Mouse (Mus musculus) hindbrain, embryonic 14.5 days (tissue): ENCODE results near the gene Idh3a. TPM values are rescaled to one million over a fixed set of nuclear protein-coding genes. Genes with fewer than 3 reads are reported as not detected.

ENCODE experiments used
- ATAC-seq: fragments of 200-750 bp; cut with Nextera tagmentation; 2 replicates; pipeline ENCODE4 v1.8.0; 2017; ENCODE audit warnings: moderate number of reproducible peaks, mild to moderate bottlenecking, moderate TSS enrichment, moderate library complexity; ENCODE audit not compliant: low FRiP score
- DNase-seq: peaks from one replicate; pipeline ENCODE4 v3.0.0-alpha.2; 2015; ENCODE audit warnings: low spot score
- H3K27ac ChIP-seq: fragments of 300-500 bp; sonication (generic); 2 replicates; pipeline ENCODE4 v1.5.1; 2014; ENCODE audit warnings: mild to moderate bottlenecking, moderate library complexity
- H3K27me3 ChIP-seq: fragments of 300-500 bp; sonication (generic); 2 replicates; pipeline ENCODE4 v1.6.1; 2014; ENCODE audit warnings: mild to moderate bottlenecking, low read length, mixed read lengths; ENCODE audit not compliant: control insufficient read depth, insufficient read depth
- H3K36me3 ChIP-seq: fragments of 300-500 bp; sonication (generic); replicated peaks from 2 replicates; pipeline ENCODE4 v1.6.1; 2014; ENCODE audit not compliant: control insufficient read depth, insufficient read depth
- H3K4me1 ChIP-seq: fragments of 300-500 bp; sonication (generic); replicated peaks from 2 replicates; pipeline ENCODE4 v1.6.1; 2014; ENCODE audit warnings: antibody characterized with exemption, low read length, mixed read lengths; ENCODE audit not compliant: control insufficient read depth, insufficient read depth
- H3K4me2 ChIP-seq: fragments of 300-500 bp; sonication (generic); replicated peaks from 2 replicates; pipeline ENCODE4 v1.6.1; 2014; ENCODE audit warnings: mild to moderate bottlenecking, moderate library complexity
- H3K4me3 ChIP-seq: fragments of 300-500 bp; sonication (generic); replicated peaks from 2 replicates; pipeline ENCODE4 v1.5.1; 2014; ENCODE audit warnings: mild to moderate bottlenecking, low read length
- H3K9ac ChIP-seq: fragments of 300-500 bp; sonication (generic); 2 replicates; pipeline ENCODE4 v1.6.1; 2014
- H3K9me3 ChIP-seq: fragments of 300-500 bp; sonication (generic); 2 replicates; pipeline ENCODE4 v1.6.1; 2016; ENCODE audit warnings: low read length; ENCODE audit not compliant: control insufficient read depth
- WGBS: fragments of 180-500 bp; shearing (Covaris S2); extraction: QIAGEN DNeasy Blood & Tissue Kit; methylation state at CpG from one replicate; pipeline ENCODE4 v1.1.7; 2014; 5-methylcytosine and 5-hydroxymethylcytosine counted together
- polyA plus RNA-seq: library from polyadenylated mRNA; unstranded; fragments of >200 nt; fragmentation: Nextera tagmentation; extraction: Ambion mirVana; gene quantifications from 2 replicates; pipeline ENCODE4 v1.2.1, GENCODE M21; 2014

Idh3a gene
- polyA plus RNA-seq, 1 experiment from 2014 or later, result 166 TPM

DNA sequence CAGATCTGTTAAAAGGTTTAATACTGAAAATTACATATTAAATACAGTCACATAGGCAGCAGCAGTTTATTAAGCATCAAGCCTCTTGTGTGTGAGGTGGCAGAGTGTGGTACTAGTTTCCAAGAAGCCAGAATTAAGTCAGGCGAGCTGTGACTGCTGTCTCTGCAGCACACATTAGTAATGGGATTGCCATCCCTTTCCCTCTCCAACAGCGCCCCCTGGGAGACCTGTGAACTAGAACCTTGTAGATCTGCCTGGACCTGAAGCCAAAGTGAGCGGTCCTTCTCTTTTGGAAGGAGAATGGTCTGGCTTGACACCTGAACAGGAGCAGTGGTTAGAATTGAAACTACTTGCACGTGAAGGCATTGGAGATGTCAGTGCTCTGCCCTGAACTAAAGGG is 18.8 kb downstream of the Idh3a start:
- Histone ChIP-seq H3K27ac (no peak overlapping the region), H3K9ac (no peak overlapping the region), H3K4me3 (no peak overlapping the region), H3K4me1 (no peaks in the 10 kb centered on the region), H3K36me3 (peaks cover 58% of the 10 kb centered on the region), H3K27me3 (no peaks in the 10 kb centered on the region), H3K9me3 (no peaks in the 10 kb centered on the region), H3K4me2 (no peak overlapping the region)
- ATAC-seq (no peak), DNase-seq (peak; percentile 34)
- WGBS, result 61% methylated on average over 4 of the region's 4 CpGs

DNA sequence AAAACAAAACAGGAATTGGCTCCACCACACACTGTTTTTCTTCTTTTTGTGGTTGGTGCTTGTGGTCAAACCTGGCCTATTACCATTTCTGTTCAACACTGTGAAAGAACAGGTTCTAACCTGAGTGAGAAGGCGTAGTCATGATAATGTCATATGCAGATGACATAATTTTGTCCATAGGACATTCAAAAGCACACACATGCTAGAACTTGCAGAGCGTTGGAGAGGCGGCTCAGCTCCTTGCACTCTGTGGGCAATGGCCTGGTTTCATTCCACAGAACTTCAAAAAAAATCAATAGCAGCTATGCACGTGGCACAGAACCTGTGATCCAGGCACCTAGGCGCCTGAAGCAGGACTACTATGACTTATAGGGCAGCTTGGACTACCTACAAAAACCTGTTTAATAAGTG is 26.7 kb downstream of the Idh3a start:
- Histone ChIP-seq H3K9me3 (no peaks in the 10 kb centered on the region), H3K4me2 (no peak overlapping the region), H3K9ac (no peak overlapping the region), H3K4me1 (no peaks in the 10 kb centered on the region), H3K36me3 (no peaks in the 10 kb centered on the region), H3K27me3 (no peaks in the 10 kb centered on the region), H3K4me3 (no peak overlapping the region), H3K27ac (no peak overlapping the region)
- ATAC-seq (no peak), DNase-seq (no peak)
- 90% methylated on average over 5 of the region's 5 CpGs for WGBS

- 78% methylated on average over 13 of the region's 13 CpGs for WGBS
- H3K9ac ChIP-seq, result no peak overlapping the region
- no peak overlapping the region for H3K4me2 ChIP-seq
- no peaks in the 10 kb centered on the region for H3K27me3 ChIP-seq
- H3K9me3 ChIP-seq, result no peaks in the 10 kb centered on the region
- DNase-seq (peak; percentile 86), ATAC-seq (0 out of 2 replicates have a peak, but pooled peaks have one; percentile 69)
- no peaks in the 10 kb centered on the region for H3K36me3 ChIP-seq
- H3K4me3 ChIP-seq, result no peak overlapping the region
- H3K27ac ChIP-seq, result no peak overlapping the region
- H3K4me1 ChIP-seq, result no peaks in the 10 kb centered on the region
Measured at GRCm38 (mm10) chr9:54614182-54614850, 28.2 kb downstream of the Idh3a start.

DNA sequence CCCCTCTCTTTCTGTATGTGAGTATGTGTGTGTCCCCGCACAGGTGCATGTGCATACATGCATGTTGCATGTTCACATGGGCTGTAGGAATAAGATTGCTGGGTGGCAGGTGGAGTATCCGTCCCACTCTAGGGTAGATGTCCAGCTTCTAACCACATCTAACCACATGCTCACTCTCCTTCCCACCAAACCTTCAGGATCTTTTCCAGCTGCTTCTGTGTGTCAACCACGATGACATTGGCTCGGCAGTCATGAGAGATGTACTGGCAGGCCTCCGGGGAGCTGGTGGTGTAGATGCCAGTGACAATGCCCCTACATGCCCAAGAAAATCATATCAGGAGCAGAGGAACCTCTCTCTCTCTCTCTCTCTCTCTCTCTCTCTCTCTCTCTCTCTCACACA is 41.1 kb downstream of the Idh3a start:
- no peaks in the 10 kb centered on the region for H3K36me3 ChIP-seq
- WGBS, result 92% methylated on average over 5 of the region's 5 CpGs
- no peak overlapping the region for H3K9ac ChIP-seq
- no peaks in the 10 kb centered on the region for H3K27me3 ChIP-seq
- H3K27ac ChIP-seq, result no peak overlapping the region
- no peak overlapping the region for H3K4me3 ChIP-seq
- no peak overlapping the region for H3K4me2 ChIP-seq
- DNase-seq, result no peak
- no peak for ATAC-seq
- no peaks in the 10 kb centered on the region for H3K4me1 ChIP-seq
- H3K9me3 ChIP-seq, result no peaks in the 10 kb centered on the region

- ATAC-seq (no peak), DNase-seq (no peak)
- H3K9ac ChIP-seq, result no peak overlapping the region
- no peak overlapping the region for H3K27ac ChIP-seq
- no peaks in the 10 kb centered on the region for H3K4me1 ChIP-seq
- H3K4me2 ChIP-seq, result no peak overlapping the region
- no peak overlapping the region for H3K4me3 ChIP-seq
- no peaks in the 10 kb centered on the region for H3K9me3 ChIP-seq
- WGBS, result 82% methylated on average over 4 of the region's 4 CpGs
- H3K27me3 ChIP-seq, result no peaks in the 10 kb centered on the region
- no peaks in the 10 kb centered on the region for H3K36me3 ChIP-seq
Measured at GRCm38 (mm10) chr9:54628752-54629151, 42.6 kb downstream of the Idh3a start.

- no peak overlapping the region for H3K4me2 ChIP-seq
- H3K27me3 ChIP-seq, result no peaks in the 10 kb centered on the region
- ATAC-seq (no peak), DNase-seq (no peak)
- H3K27ac ChIP-seq, result no peak overlapping the region
- no peak overlapping the region for H3K9ac ChIP-seq
- WGBS, result 82% methylated on average over 5 of the region's 5 CpGs
- no peaks in the 10 kb centered on the region for H3K36me3 ChIP-seq
- no peak overlapping the region for H3K4me3 ChIP-seq
- no peaks in the 10 kb centered on the region for H3K9me3 ChIP-seq
- no peaks in the 10 kb centered on the region for H3K4me1 ChIP-seq
Measured at GRCm38 (mm10) chr9:54629613-54630261, 43.6 kb downstream of the Idh3a start.

DNA sequence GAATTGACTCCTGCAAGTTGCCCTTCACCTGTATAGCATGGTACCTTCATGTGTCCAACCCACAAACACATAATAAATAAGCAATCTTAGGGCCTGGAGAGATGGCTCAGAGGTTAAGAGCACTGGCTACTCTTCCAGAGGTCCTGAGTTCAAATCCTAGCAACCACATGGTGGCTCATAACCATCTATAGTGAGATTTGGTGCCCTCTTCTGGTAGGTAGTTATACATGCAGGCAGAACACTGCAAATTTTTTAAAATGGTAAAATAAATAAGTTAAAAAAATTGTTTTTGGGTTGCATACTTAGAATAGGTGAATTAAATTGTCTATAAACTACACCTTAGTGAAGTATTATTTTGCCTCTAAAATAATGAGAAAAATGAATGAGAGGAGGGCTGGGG is 44.8 kb downstream of the Idh3a start:
- H3K36me3 ChIP-seq, result no peaks in the 10 kb centered on the region
- H3K4me1 ChIP-seq, result no peaks in the 10 kb centered on the region
- H3K4me3 ChIP-seq, result no peak overlapping the region
- no peaks in the 10 kb centered on the region for H3K27me3 ChIP-seq
- no peak overlapping the region for H3K4me2 ChIP-seq
- DNase-seq, result no peak
- no peak overlapping the region for H3K27ac ChIP-seq
- no peaks in the 10 kb centered on the region for H3K9me3 ChIP-seq
- no peak for ATAC-seq
- no peak overlapping the region for H3K9ac ChIP-seq

GRCm38 (mm10) chr9:54633401-54633800 is 47.3 kb downstream of the Idh3a start:
- Histone ChIP-seq H3K4me2 (no peak overlapping the region), H3K4me3 (no peak overlapping the region), H3K9me3 (no peaks in the 10 kb centered on the region), H3K9ac (no peak overlapping the region), H3K4me1 (no peaks in the 10 kb centered on the region), H3K27me3 (no peaks in the 10 kb centered on the region), H3K27ac (no peak overlapping the region), H3K36me3 (no peaks in the 10 kb centered on the region)
- DNase-seq, result no peak
- no peak for ATAC-seq
- WGBS, result 90% methylated on average over 2 of the region's 2 CpGs

DNA sequence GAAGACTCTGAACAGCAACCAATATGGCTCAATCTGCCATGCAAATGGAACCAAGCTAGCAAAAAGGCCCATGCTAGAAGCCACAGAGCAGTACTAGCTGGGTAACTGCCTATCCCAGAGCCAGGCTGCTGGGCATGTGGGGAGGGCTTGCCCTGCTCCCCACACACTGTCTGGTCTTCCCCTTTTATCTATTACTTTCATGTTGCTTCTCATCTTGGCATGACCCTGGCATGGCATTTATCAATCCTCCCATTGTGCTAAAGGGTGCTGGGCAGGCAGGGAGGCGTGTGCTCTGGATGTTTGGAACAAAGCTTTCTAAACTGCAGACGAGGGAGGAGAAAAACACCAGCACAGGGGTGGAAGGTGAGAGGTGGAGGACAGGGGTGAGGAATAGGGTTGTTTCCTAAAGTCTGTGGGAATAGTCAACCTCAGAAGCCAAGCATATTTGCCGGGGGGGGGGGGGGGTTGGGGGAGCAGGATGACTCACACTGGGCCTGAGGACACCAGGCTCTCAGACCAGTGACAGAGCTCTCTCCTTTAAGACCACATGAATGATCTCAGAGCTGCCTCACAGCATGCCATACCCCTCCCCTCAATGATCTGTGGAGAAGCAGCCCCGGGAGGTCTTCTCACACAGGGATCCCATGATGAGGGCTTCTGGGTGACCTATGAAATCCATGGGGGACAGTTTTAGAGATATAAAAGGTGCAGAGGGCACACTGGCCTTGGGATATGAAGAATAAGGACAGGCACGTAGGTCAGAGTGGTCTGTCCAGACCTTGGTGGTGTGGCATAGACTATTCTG is 51.6 kb downstream of the Idh3a start:
- Histone ChIP-seq H3K27me3 (no peaks in the 10 kb centered on the region), H3K4me3 (no peak overlapping the region), H3K9me3 (no peaks in the 10 kb centered on the region), H3K4me2 (no peak overlapping the region), H3K27ac (no peak overlapping the region), H3K9ac (no peak overlapping the region), H3K4me1 (no peaks in the 10 kb centered on the region), H3K36me3 (no peaks in the 10 kb centered on the region)
- DNase-seq (no peak), ATAC-seq (no peak)
- 64% methylated on average over 5 of the region's 5 CpGs for WGBS
